Mouse (Mus musculus) kidney, postnatal 4 days (tissue): ENCODE results near the gene Mboat1.

ENCODE experiments used
- DNase-seq, 2 experiments: peaks; one replicate each; pipeline ENCODE4 v3.0.0; 2021; ENCODE audit warnings: mixed read lengths in 2 of 2

Gene Mboat1

GRCm38 (mm10) chr13:30252692-30253091 lies 116.4 kb downstream of the Mboat1 start:
- no peak for DNase-seq

GRCm38 (mm10) chr13:30253636-30254264 lies 117.5 kb downstream of the Mboat1 start:
- DNase-seq, result peak; percentile 31 to 54

- DNase-seq, result no peak
Measured at GRCm38 (mm10) chr13:30254421-30254820, 118.1 kb downstream of the Mboat1 start.

GRCm38 (mm10) chr13:30258802-30259201 lies 122.5 kb downstream of the Mboat1 start:
- DNase-seq, result no peak

GRCm38 (mm10) chr13:30259326-30259725 lies 123.0 kb downstream of the Mboat1 start:
- DNase-seq, result no peak

GRCm38 (mm10) chr13:30259912-30260560 lies 123.7 kb downstream of the Mboat1 start:
- DNase-seq, result peak; percentile 83 to 85

- DNase-seq, result no peak
Measured at GRCm38 (mm10) chr13:30263681-30264080, 127.4 kb downstream of the Mboat1 start.

- DNase-seq, result peak in 1 of 2 experiments; percentile 23
Measured at GRCm38 (mm10) chr13:30264303-30264702, 128.0 kb downstream of the Mboat1 start.

- DNase-seq, result no peak
Measured at GRCm38 (mm10) chr13:30264765-30265164, 128.5 kb downstream of the Mboat1 start.

- no peak for DNase-seq
Measured at GRCm38 (mm10) chr13:30266036-30266435, 129.7 kb downstream of the Mboat1 start.

- DNase-seq, result peak; percentile 68 to 72
Measured at GRCm38 (mm10) chr13:30272040-30272686, 135.9 kb downstream of the Mboat1 start.
